ENCODE assay signal across 8 mouse cellular contexts in the genomic region with DNA sequence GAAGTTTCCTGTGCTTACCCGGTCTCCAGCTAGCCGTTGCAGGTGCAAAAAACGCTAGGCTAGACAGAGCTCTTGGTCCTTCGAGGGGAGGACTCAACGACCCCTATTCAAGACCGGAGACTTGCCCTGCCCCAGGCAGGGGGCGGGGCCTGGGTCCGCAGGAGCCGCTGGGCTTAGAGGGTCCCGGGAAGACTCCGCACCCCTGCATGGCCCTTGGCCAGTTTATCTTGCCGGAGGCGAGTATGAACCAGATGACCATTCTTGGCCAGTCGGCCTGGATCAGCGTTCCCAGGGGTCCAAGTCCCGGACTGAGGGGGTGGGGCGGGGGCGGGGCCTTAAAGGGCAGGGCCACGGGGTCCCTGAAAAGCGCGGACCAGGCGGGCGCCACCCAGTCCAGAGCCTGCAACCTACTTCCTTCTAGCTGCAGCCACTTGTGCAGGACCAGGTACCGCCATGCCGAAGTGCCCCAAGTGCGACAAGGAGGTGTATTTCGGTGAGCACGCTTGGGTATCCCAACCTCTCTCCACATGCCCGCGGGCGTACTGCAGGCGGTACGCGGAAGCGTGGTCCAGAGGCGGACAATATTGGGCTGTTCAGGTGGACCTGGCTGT. TPM values are rescaled to one million over a fixed set of nuclear protein-coding genes. Genes with fewer than 3 reads are reported as not detected.
DNase-seq lines count a peak whose midpoint lies in the region; ATAC-seq lines count a peak whose summit lies in the region.

No protein-coding gene starts in this region.

- H3K9ac ChIP-seq in hindbrain, embryonic 16.5 days (ENCODE audit: low read depth, low read length): peak overlapping the region; percentile 41
- H3K9ac ChIP-seq in liver, embryonic 15.5 days: peak overlapping the region; percentile 42; the same call in 1 of the 2 replicates
- H3K9ac ChIP-seq in neural tube, embryonic 12.5 days: peak overlapping the region; percentile 7

- no peaks in the 10 kb centered on the region for H3K36me3 ChIP-seq in hindbrain, embryonic 16.5 days (ENCODE audit: control insufficient read depth, insufficient read depth, low read length)
- H3K36me3 ChIP-seq in liver, embryonic 15.5 days (replicated peaks): no peaks in the 10 kb centered on the region
- H3K36me3 ChIP-seq in neural tube, embryonic 12.5 days: no peaks in the 10 kb centered on the region

- peak; percentile 51 for DNase-seq in urinary bladder, adult 2 months (ENCODE audit: low spot score)
- no peak for DNase-seq in urinary bladder, postnatal 10 days (ENCODE audit: low spot score)
- DNase-seq in gastrocnemius, postnatal 10 days: peak; percentile 53
- no peak for DNase-seq in right cerebral cortex, postnatal 36 days (ENCODE audit: low spot score in 2 of 2)
- DNase-seq in cerebellum, postnatal 4 days (ENCODE audit: low spot score in 2 of 2): no peak

- H3K4me1 ChIP-seq in hindbrain, embryonic 16.5 days (ENCODE audit: control insufficient read depth, insufficient read depth, low read depth, low read length): peaks cover 23% of the 10 kb centered on the region
- peaks cover 75% of the 10 kb centered on the region for H3K4me1 ChIP-seq in liver, embryonic 15.5 days (replicated peaks)
- peaks cover 35% of the 10 kb centered on the region for H3K4me1 ChIP-seq in neural tube, embryonic 12.5 days

- peak overlapping the region; percentile 57 for H3K4me2 ChIP-seq in hindbrain, embryonic 16.5 days (ENCODE audit: low read length)
- peak overlapping the region; percentile 80 for H3K4me2 ChIP-seq in liver, embryonic 15.5 days
- peak overlapping the region; percentile 79 for H3K4me2 ChIP-seq in neural tube, embryonic 12.5 days (replicated peaks)

- H3K27me3 ChIP-seq in hindbrain, embryonic 16.5 days (replicated peaks; ENCODE audit: control insufficient read depth, insufficient read depth, low read length): peaks cover 19% of the 10 kb centered on the region
- peaks cover 75% of the 10 kb centered on the region for H3K27me3 ChIP-seq in liver, embryonic 15.5 days
- peaks cover 37% of the 10 kb centered on the region for H3K27me3 ChIP-seq in neural tube, embryonic 12.5 days (replicated peaks)

- peak overlapping the region; percentile 40 for H3K4me3 ChIP-seq in hindbrain, embryonic 16.5 days (ENCODE audit: low read length)
- peak overlapping the region; percentile 55 for H3K4me3 ChIP-seq in liver, embryonic 15.5 days (replicated peaks)
- peak overlapping the region; percentile 35 for H3K4me3 ChIP-seq in neural tube, embryonic 12.5 days

- under 1% methylated on average over 34 of the region's 36 CpGs for WGBS in hindbrain, embryonic 16.5 days
- WGBS in liver, embryonic 15.5 days (ENCODE audit: insufficient replicate concordance): under 1% methylated on average over 36 of the region's 36 CpGs
- 1% methylated on average over 36 of the region's 36 CpGs for WGBS in neural tube, embryonic 12.5 days

- ATAC-seq in hindbrain, embryonic 16.5 days: no peak
- no peak for ATAC-seq in liver, embryonic 15.5 days (ENCODE audit: insufficient read depth)
- no peak for ATAC-seq in neural tube, embryonic 12.5 days (ENCODE audit: low FRiP score, low read depth)

- no peak overlapping the region for H3K27ac ChIP-seq in hindbrain, embryonic 16.5 days (ENCODE audit: low read depth, low read length)
- no peak overlapping the region for H3K27ac ChIP-seq in liver, embryonic 15.5 days (replicated peaks)
- no peak overlapping the region for H3K27ac ChIP-seq in neural tube, embryonic 12.5 days

- H3K9me3 ChIP-seq in hindbrain, embryonic 16.5 days (ENCODE audit: control insufficient read depth, low read length): no peaks in the 10 kb centered on the region
- H3K9me3 ChIP-seq in liver, embryonic 15.5 days (replicated peaks): no peaks in the 10 kb centered on the region
- H3K9me3 ChIP-seq in neural tube, embryonic 12.5 days: no peaks in the 10 kb centered on the region

RNA-seq across cellular contexts. Expression of a gene that starts 4.5 kb away (rescaled TPM):
- 1.3 TPM in 2 replicates for polyA plus RNA-seq in urinary bladder, adult 2 months (2012; rRNA removed)
- 1 to 10 TPM; 2.0 to 2.5 TPM for total RNA-seq in gastrocnemius, postnatal 10 days (2021)
- 14.5 and 18.3 TPM in 2 replicates for polyA plus RNA-seq in hindbrain, embryonic 16.5 days (2015; fragmentation: Nextera tagmentation; extraction: Ambion mirVana)
- polyA plus RNA-seq in liver, embryonic 15.5 days (2015; fragmentation: Nextera tagmentation; extraction: Ambion mirVana): 11.3 and 11.5 TPM in 2 replicates
- polyA plus RNA-seq in neural tube, embryonic 12.5 days (2016; fragmentation: Nextera tagmentation; extraction: Ambion mirVana): 32.3 and 32.9 TPM in 2 replicates

RNA-seq across cellular contexts. Expression of a gene that starts 5.7 kb away (rescaled TPM):
- polyA plus RNA-seq in urinary bladder, adult 2 months (2012; rRNA removed): 805 and 1,244 TPM in 2 replicates
- 100 to 1,000 TPM; 143 to 189 TPM for total RNA-seq in gastrocnemius, postnatal 10 days (2021)
- 29.8 and 40.7 TPM in 2 replicates for polyA plus RNA-seq in hindbrain, embryonic 16.5 days (2015; fragmentation: Nextera tagmentation; extraction: Ambion mirVana)
- 89.4 and 102 TPM in 2 replicates for polyA plus RNA-seq in liver, embryonic 15.5 days (2015; fragmentation: Nextera tagmentation; extraction: Ambion mirVana)
- 59.9 and 65.8 TPM in 2 replicates for polyA plus RNA-seq in neural tube, embryonic 12.5 days (2016; fragmentation: Nextera tagmentation; extraction: Ambion mirVana)

RNA-seq across cellular contexts. Expression of a gene that starts 11.7 kb away (rescaled TPM):
- 303 and 339 TPM in 2 replicates for polyA plus RNA-seq in urinary bladder, adult 2 months (2012; rRNA removed)
- total RNA-seq in gastrocnemius, postnatal 10 days (2021): 100 to 1,000 TPM in 1 of 2 experiments, 10 to 100 TPM in 1; 94.0 to 102 TPM
- 342 and 346 TPM in 2 replicates for polyA plus RNA-seq in hindbrain, embryonic 16.5 days (2015; fragmentation: Nextera tagmentation; extraction: Ambion mirVana)
- 45.1 and 51.5 TPM in 2 replicates for polyA plus RNA-seq in liver, embryonic 15.5 days (2015; fragmentation: Nextera tagmentation; extraction: Ambion mirVana)
- polyA plus RNA-seq in neural tube, embryonic 12.5 days (2016; fragmentation: Nextera tagmentation; extraction: Ambion mirVana): 267 TPM in 2 replicates

RNA-seq across cellular contexts. Expression of a gene that starts 34.0 kb away (rescaled TPM):
- polyA plus RNA-seq in urinary bladder, adult 2 months (2012; rRNA removed): 0.69 and 0.98 TPM in 2 replicates
- 1 to 10 TPM in 1 of 2 experiments, under 1 TPM in 1; 0.85 to 1.5 TPM for total RNA-seq in gastrocnemius, postnatal 10 days (2021)
- 50.8 and 52.2 TPM in 2 replicates for polyA plus RNA-seq in hindbrain, embryonic 16.5 days (2015; fragmentation: Nextera tagmentation; extraction: Ambion mirVana)
- 0.33 and 0.54 TPM in 2 replicates for polyA plus RNA-seq in liver, embryonic 15.5 days (2015; fragmentation: Nextera tagmentation; extraction: Ambion mirVana)
- polyA plus RNA-seq in neural tube, embryonic 12.5 days (2016; fragmentation: Nextera tagmentation; extraction: Ambion mirVana): 23.5 and 28.0 TPM in 2 replicates

RNA-seq across cellular contexts. Expression of a gene that starts 53.7 kb away (rescaled TPM):
- 43.1 and 55.5 TPM in 2 replicates for polyA plus RNA-seq in urinary bladder, adult 2 months (2012; rRNA removed)
- total RNA-seq in gastrocnemius, postnatal 10 days (2021): 10 to 100 TPM; 46.0 to 52.0 TPM
- polyA plus RNA-seq in hindbrain, embryonic 16.5 days (2015; fragmentation: Nextera tagmentation; extraction: Ambion mirVana): 13.4 and 14.6 TPM in 2 replicates
- 3.8 and 4.4 TPM in 2 replicates for polyA plus RNA-seq in liver, embryonic 15.5 days (2015; fragmentation: Nextera tagmentation; extraction: Ambion mirVana)
- polyA plus RNA-seq in neural tube, embryonic 12.5 days (2016; fragmentation: Nextera tagmentation; extraction: Ambion mirVana): 15.8 and 19.6 TPM in 2 replicates

Comparison
In these comparisons a context has a peak if more than half of its experiments do, and no peak if none do; other contexts are left out.
1. DNase-seq: peak in urinary bladder, adult 2 months (single experiment) and gastrocnemius, postnatal 10 days (single experiment); none in urinary bladder, postnatal 10 days (single experiment), right cerebral cortex, postnatal 36 days (0 of 2) and cerebellum, postnatal 4 days (0 of 2).
2. Peak in every context shown above with its lines, with median percentiles within 50 percentile points of each other: H3K4me2 ChIP-seq, H3K4me3 ChIP-seq and H3K9ac ChIP-seq.